Mouse (Mus musculus): ENCODE data around the gene Luc7l3. TPM values are rescaled to one million over a fixed set of nuclear protein-coding genes. Genes with fewer than 3 reads are reported as not detected.
A peak's percentile ranks its signal among the peaks of the same experiment; 100 is the strongest.

The Luc7l3 gene
- total and polyA plus RNA-seq, 3 experiments, result 47.3 to 90.5 (median 54.7) TPM

GRCm38 (mm10) chr11:94283536-94284099 is 38.2 kb downstream of the Luc7l3 start:
- H3K9ac ChIP-seq (ENCODE audit: control insufficient read depth, low read depth, low read length, poor library complexity, severe bottlenecking), result no peak overlapping the region
- H3K9me3 ChIP-seq (replicated peaks; ENCODE audit: insufficient read depth, low read length), result no peaks in the 10 kb centered on the region
- TF ChIP-seq POLR2AphosphoS2 (IDR thresholded peaks at IDR 0.05; ENCODE audit: low read length) (peak; percentile 49; the same call in 1 of the 2 replicates), ETS1 (IDR thresholded peaks at IDR 0.05; ENCODE audit: low read depth, low read length) (no peak), UBTF (IDR thresholded peaks at IDR 0.05; ENCODE audit: borderline replicate concordance, insufficient read depth, low read depth, low read length) (no peak), RCOR1 (IDR thresholded peaks at IDR 0.05; ENCODE audit: low read depth, low read length) (no peak), MYB (IDR thresholded peaks at IDR 0.05; ENCODE audit: low read depth, low read length) (no peak), GATA1 (IDR thresholded peaks at IDR 0.05; ENCODE audit: low read depth, low read length) (no peak), POLR2A (IDR thresholded peaks at IDR 0.05; ENCODE audit: control insufficient read depth in 1 of 2, insufficient read depth in 1 of 2, low read depth in 1 of 2, low read length in 2 of 2, poor library complexity in 1 of 2) (peak in 1 of 2 experiments; percentile 17; a peak in 1 of 4 replicates), BHLHE40 (IDR thresholded peaks at IDR 0.05; ENCODE audit: borderline replicate concordance, low read depth, low read length) (no peak), NRF1 (IDR thresholded peaks at IDR 0.05; ENCODE audit: insufficient read depth, low read depth, low read length, poor library complexity, severe bottlenecking) (no peak), ZC3H11A (IDR thresholded peaks at IDR 0.05; ENCODE audit: low read depth, low read length) (no peak), MEF2A (IDR thresholded peaks at IDR 0.05; ENCODE audit: extremely low read depth, insufficient replicate concordance, low read depth, low read length, poor library complexity, severe bottlenecking) (no peak), NELFE (IDR thresholded peaks at IDR 0.05; ENCODE audit: low read depth, low read length) (no peak), USF1 (IDR thresholded peaks at IDR 0.05; ENCODE audit: low read depth, low read length) (no peak), CHD2 (IDR thresholded peaks at IDR 0.05; ENCODE audit: low read length) (no peak)
- no peaks in the 10 kb centered on the region for H3K79me2 ChIP-seq (ENCODE audit: control insufficient read depth, insufficient read depth, low read length, poor library complexity)
- no peaks in the 10 kb centered on the region for H3K4me1 ChIP-seq (ENCODE audit: control insufficient read depth in 1 of 2, insufficient read depth in 2 of 2, low read length in 2 of 2)
- H3K27ac ChIP-seq (ENCODE audit: control insufficient read depth, low read depth, low read length), result no peak overlapping the region
- peaks cover 0 to 15% of the 10 kb centered on the region in 2 experiments; a peak in 2 of 4 replicates for H3K36me3 ChIP-seq (ENCODE audit: control insufficient read depth in 1 of 2, insufficient read depth in 2 of 2, low read length in 2 of 2)
- no peaks in the 10 kb centered on the region for H3K27me3 ChIP-seq (ENCODE audit: control insufficient read depth in 1 of 2, insufficient read depth in 2 of 2, low read length in 2 of 2)
- DNase-seq (ENCODE audit: low read depth, low spot score), result no peak
- no peak overlapping the region for H3K4me3 ChIP-seq (ENCODE audit: control insufficient read depth in 1 of 2, insufficient read depth in 1 of 2, low read depth in 2 of 2, low read length in 2 of 2)

GRCm38 (mm10) chr11:94282291-94282690 is 39.5 kb downstream of the Luc7l3 start:
- Histone ChIP-seq H3K36me3 (ENCODE audit: control insufficient read depth in 1 of 2, insufficient read depth in 2 of 2, low read length in 2 of 2) (peaks cover 0 to 4% of the 10 kb centered on the region in 2 experiments; a peak in 2 of 4 replicates), H3K79me2 (ENCODE audit: control insufficient read depth, insufficient read depth, low read length, poor library complexity) (no peaks in the 10 kb centered on the region), H3K9me3 (replicated peaks; ENCODE audit: insufficient read depth, low read length) (no peaks in the 10 kb centered on the region), H3K4me3 (ENCODE audit: control insufficient read depth in 1 of 2, insufficient read depth in 1 of 2, low read depth in 2 of 2, low read length in 2 of 2) (no peak overlapping the region), H3K4me1 (ENCODE audit: control insufficient read depth in 1 of 2, insufficient read depth in 2 of 2, low read length in 2 of 2) (0 out of 4 replicates have a peak, but pooled peaks cover 0 to 1% of the 10 kb centered on the region in 2 experiments), H3K9ac (ENCODE audit: control insufficient read depth, low read depth, low read length, poor library complexity, severe bottlenecking) (no peak overlapping the region), H3K27ac (ENCODE audit: control insufficient read depth, low read depth, low read length) (no peak overlapping the region), H3K27me3 (ENCODE audit: control insufficient read depth in 1 of 2, insufficient read depth in 2 of 2, low read length in 2 of 2) (no peaks in the 10 kb centered on the region)
- DNase-seq (ENCODE audit: low read depth, low spot score), result no peak
- TF ChIP-seq NELFE (IDR thresholded peaks at IDR 0.05; ENCODE audit: low read depth, low read length) (0 out of 2 replicates have a peak, but pooled peaks have one; percentile 12), ZNF384 (IDR thresholded peaks at IDR 0.05; ENCODE audit: low read depth, low read length) (peak; percentile 67; the same call in 1 of the 2 replicates), GATA1 (IDR thresholded peaks at IDR 0.05; ENCODE audit: low read depth, low read length) (no peak)

All from MEL (cell line).